Mouse (Mus musculus): ENCODE measurements around the gene Cnn1.

Gene Cnn1

GRCm38 (mm10) chr9:22098993-22099696 is at the start of gene Cnn1:
Cnn1 (plus strand) TSS chr9:22099216.
- WGBS = 8% methylated on average over 14 of the region's 14 CpGs

GRCm38 (mm10) chr9:22049315-22049714 is 49.7 kb upstream of the Cnn1 start:
- 33% methylated on average over 11 of the region's 11 CpGs for WGBS

GRCm38 (mm10) chr9:22049721-22050270 is 49.2 kb upstream of the Cnn1 start:
- WGBS = 27% methylated on average over 4 of the region's 4 CpGs

- WGBS = 2% methylated on average over 40 of the region's 43 CpGs
Measured at GRCm38 (mm10) chr9:22050351-22050889, 48.6 kb upstream of the Cnn1 start.

- 3% methylated on average over 65 of the region's 67 CpGs for WGBS
Measured at GRCm38 (mm10) chr9:22051161-22051957, 47.7 kb upstream of the Cnn1 start.

GRCm38 (mm10) chr9:22051958-22052254 is 47.1 kb upstream of the Cnn1 start, which contains the start of gene Elavl3:
Elavl3 (minus strand) TSS chr9:22052023.
- under 1% methylated on average over 26 of the region's 28 CpGs for WGBS

GRCm38 (mm10) chr9:22053657-22054056 is 45.4 kb upstream of the Cnn1 start:
- 31% methylated on average over 7 of the region's 7 CpGs for WGBS

- 1% methylated on average over 32 of the region's 32 CpGs for WGBS
Measured at GRCm38 (mm10) chr9:22054411-22055076, 44.5 kb upstream of the Cnn1 start.

- 37% methylated on average over 29 of the region's 29 CpGs for WGBS
Measured at GRCm38 (mm10) chr9:22055713-22056112, 43.3 kb upstream of the Cnn1 start.

- 72% methylated on average over 9 of the region's 9 CpGs for WGBS
Measured at GRCm38 (mm10) chr9:22056303-22056910, 42.6 kb upstream of the Cnn1 start.

- 96% methylated on average over 9 of the region's 9 CpGs for WGBS
Measured at GRCm38 (mm10) chr9:22057031-22057517, 41.9 kb upstream of the Cnn1 start.

GRCm38 (mm10) chr9:22058011-22058424 is 41.0 kb upstream of the Cnn1 start:
- WGBS = 57% methylated on average over 9 of the region's 9 CpGs

- 40% methylated on average over 2 of the region's 2 CpGs for WGBS
Measured at GRCm38 (mm10) chr9:22061339-22061738, 37.7 kb upstream of the Cnn1 start.

- WGBS = 56% methylated on average over 3 of the region's 3 CpGs
Measured at GRCm38 (mm10) chr9:22064341-22064740, 34.7 kb upstream of the Cnn1 start.

- 97% methylated on average over 11 of the region's 11 CpGs for WGBS
Measured at GRCm38 (mm10) chr9:22065642-22066041, 33.4 kb upstream of the Cnn1 start.

GRCm38 (mm10) chr9:22066433-22066832 is 32.6 kb upstream of the Cnn1 start:
- WGBS = 76% methylated on average over 3 of the region's 3 CpGs

- 90% methylated on average over 5 of the region's 5 CpGs for WGBS
Measured at GRCm38 (mm10) chr9:22067195-22067594, 31.8 kb upstream of the Cnn1 start.

- WGBS = 33% methylated on average over 4 of the region's 4 CpGs
Measured at GRCm38 (mm10) chr9:22069881-22070553, 29.0 kb upstream of the Cnn1 start.

- WGBS = 1% methylated on average over 69 of the region's 87 CpGs
Measured at GRCm38 (mm10) chr9:22070791-22071573, 28.0 kb upstream of the Cnn1 start, which contains the start of the genes Gm49318 and Zfp653. Gm49318 (minus strand) TSS chr9:22071259. Zfp653 (minus strand) TSS chr9:22071376.

- 90% methylated on average over 4 of the region's 4 CpGs for WGBS
Measured at GRCm38 (mm10) chr9:22072276-22072675, 26.7 kb upstream of the Cnn1 start.
